Mouse (Mus musculus): Measurements from ENCODE around the gene Gtf3a.

DNA sequence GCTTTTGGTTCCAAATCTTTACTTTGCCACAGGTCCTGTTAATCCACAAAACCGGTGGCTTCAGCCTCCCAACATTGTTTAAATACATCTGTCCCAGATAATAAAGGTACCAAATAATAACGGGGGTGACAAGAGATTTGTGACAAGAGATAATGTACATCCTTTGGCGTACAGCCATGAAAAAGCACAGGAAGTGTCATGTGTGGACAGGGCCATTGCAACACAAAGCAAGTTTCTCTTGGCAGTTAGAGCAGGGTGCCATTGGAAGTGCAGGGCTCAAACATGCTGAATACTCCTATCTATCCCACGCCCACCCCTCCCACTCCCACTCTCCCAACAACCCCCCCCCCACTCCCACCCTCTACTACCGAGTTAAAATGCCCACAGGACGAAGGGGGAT is 46.5 kb downstream of the Gtf3a start:
- TF ChIP-seq E2F4 (IDR thresholded peaks at IDR 0.05; ENCODE audit: insufficient replicate concordance, low read depth, low read length) (no peak), ETS1 (conservative IDR thresholded peaks at IDR 0.05; ENCODE audit: low read depth, low read length) (no peak), CTCF (conservative IDR thresholded peaks at IDR 0.05 in 1 of 2, IDR thresholded peaks at IDR 0.05 in 1 of 2; ENCODE audit: low read depth in 2 of 2, low read length in 2 of 2) (no peak), ELF1 (IDR thresholded peaks at IDR 0.05; ENCODE audit: low read depth, low read length) (no peak), EP300 (IDR thresholded peaks at IDR 0.05; ENCODE audit: low read length) (no peak), MAX (IDR thresholded peaks at IDR 0.05; ENCODE audit: low read length) (no peak), SMC3 (IDR thresholded peaks at IDR 0.05; ENCODE audit: low read depth, low read length) (no peak), NELFE (IDR thresholded peaks at IDR 0.05; ENCODE audit: low read depth, low read length) (no peak), PAX5 (IDR thresholded peaks at IDR 0.05; ENCODE audit: low read length) (no peak), POLR2AphosphoS2 (IDR thresholded peaks at IDR 0.05; ENCODE audit: low read depth, low read length) (no peak), CHD1 (IDR thresholded peaks at IDR 0.05; ENCODE audit: low read depth, low read length) (no peak), BHLHE40 (IDR thresholded peaks at IDR 0.05; ENCODE audit: low read depth, low read length) (no peak)
